Mouse (Mus musculus) bone marrow, adult 2 months (tissue): Measurements from ENCODE around the gene Tlcd1. TPM values are rescaled to one million over a fixed set of nuclear protein-coding genes. Genes with fewer than 3 reads are reported as not detected.
"Not testable (repeated sequence)": the region's sequence is repeated elsewhere in the genome, so short reads cannot be mapped to it uniquely, and the experiment has no call there.

ENCODE experiments used
- H3K27ac ChIP-seq: fragments of 200-500 bp; 2 replicates; pipeline ENCODE4 v1.5.1; 2012; ENCODE audit warnings: low read depth, mild to moderate bottlenecking, control low read depth, inconsistent platforms, low read length; ENCODE audit not compliant: control insufficient read depth, poor library complexity, insufficient read depth
- H3K4me1 ChIP-seq: fragments of 200-500 bp; 2 replicates; pipeline ENCODE4 v1.6.1; 2011; ENCODE audit warnings: low read length; ENCODE audit not compliant: control insufficient read depth, insufficient read depth
- H3K4me3 ChIP-seq: fragments of 200-500 bp; replicated peaks from 2 replicates; pipeline ENCODE3; 2011; ENCODE audit warnings: mild to moderate bottlenecking, low read depth, low read length, control low read depth; ENCODE audit not compliant: control insufficient read depth
- CTCF ChIP-seq: fragments of 200-500 bp; IDR thresholded peaks from 2 replicates; pipeline ENCODE4 v1.5.1; 2011; ENCODE audit warnings: low read length, control low read depth; ENCODE audit not compliant: control insufficient read depth, insufficient read depth
- POLR2A ChIP-seq: fragments of 200-500 bp; IDR thresholded peaks from 2 replicates; pipeline ENCODE4 v1.6.1; 2011; ENCODE audit warnings: low read depth, mild to moderate bottlenecking, control low read depth, low read length, borderline replicate concordance; ENCODE audit not compliant: control insufficient read depth
- WGBS: fragments of 180-500 bp; shearing (Covaris S2); methylation state at CpG from one replicate; pipeline ENCODE4 v1.1.7; 2018; 5-methylcytosine and 5-hydroxymethylcytosine counted together
- polyA plus RNA-seq: library from polyadenylated mRNA; stranded (reverse); fragments of >200 nt; gene quantifications from 2 replicates; pipeline ENCODE4 v1.2.4, GENCODE M21; 2011; ENCODE audit warnings: low replicate concordance; ENCODE audit not compliant: missing spikeins, insufficient read depth, insufficient read length

The Tlcd1 gene
- 48.0 and 66.6 TPM in 2 replicates for polyA plus RNA-seq

DNA sequence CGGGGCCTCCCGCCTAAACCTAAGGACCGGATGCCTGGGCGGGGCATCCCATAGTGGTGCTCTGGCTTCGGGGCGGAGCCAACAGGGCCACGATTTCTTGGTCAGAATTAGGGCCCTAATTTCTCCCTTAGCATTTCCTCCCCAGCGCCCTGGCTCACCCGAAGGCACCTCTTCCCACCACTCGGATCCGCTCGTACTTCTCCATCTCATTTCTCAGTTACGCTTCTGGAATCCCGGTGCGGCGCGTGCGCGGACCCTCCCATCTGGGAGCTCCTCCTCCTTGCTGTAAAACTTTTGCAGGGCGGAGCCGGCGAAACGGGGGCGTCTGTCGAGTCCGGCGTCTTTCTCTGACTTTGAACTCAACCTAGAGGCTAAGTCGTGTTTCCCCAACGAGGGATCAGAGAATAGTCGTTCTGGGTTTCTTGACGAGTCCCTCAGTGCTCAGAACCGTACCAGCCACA lies at the start of gene Tlcd1, which contains the start of gene Nek8:
Gene Tlcd1 (plus strand): TSS at position 310 of the 461 bp plus-strand sequence.
Gene Nek8 (minus strand): TSS at position 274 of the 461 bp plus-strand sequence.
- no peaks in the 10 kb centered on the region; the same call in none of the 2 replicates for H3K4me1 ChIP-seq
- peak within 1 kb of the TSS; percentile 96 for H3K4me3 ChIP-seq
- WGBS, result under 1% methylated on average over 32 of the region's 32 CpGs
- TF ChIP-seq POLR2A (peak; percentile 34; the same call in 1 of the 2 replicates), CTCF (no peak)
- peak within 1 kb of the TSS; percentile 97 for H3K27ac ChIP-seq

DNA sequence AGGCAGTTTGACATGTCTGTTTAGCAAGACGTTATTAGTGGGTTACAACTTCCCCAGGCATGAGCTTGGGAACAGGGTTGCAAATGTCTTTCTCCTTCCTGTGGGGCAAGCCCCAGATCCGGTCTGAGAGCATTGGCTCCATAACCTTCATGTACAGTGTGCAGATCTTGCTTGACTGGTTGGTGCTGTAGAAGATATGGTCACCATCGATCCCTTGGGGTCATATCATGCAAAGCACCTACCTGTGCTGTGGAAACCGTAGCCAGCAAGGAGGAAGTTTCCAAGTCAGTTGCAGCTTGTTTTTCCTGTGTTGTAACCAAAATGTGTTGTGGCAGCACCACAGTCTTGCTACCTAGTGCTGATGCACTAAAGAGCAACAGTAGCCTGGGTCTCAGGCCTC lies 49.8 kb upstream of the Tlcd1 start:
- H3K4me1 ChIP-seq, result peaks cover 5% of the 10 kb centered on the region; the same call in 1 of the 2 replicates
- 13% methylated on average over 4 of the region's 4 CpGs for WGBS
- H3K27ac ChIP-seq, result peak overlapping the region; percentile 75; the same call in 1 of the 2 replicates
- no peak overlapping the region for H3K4me3 ChIP-seq
- TF ChIP-seq POLR2A (no peak), CTCF (no peak)

DNA sequence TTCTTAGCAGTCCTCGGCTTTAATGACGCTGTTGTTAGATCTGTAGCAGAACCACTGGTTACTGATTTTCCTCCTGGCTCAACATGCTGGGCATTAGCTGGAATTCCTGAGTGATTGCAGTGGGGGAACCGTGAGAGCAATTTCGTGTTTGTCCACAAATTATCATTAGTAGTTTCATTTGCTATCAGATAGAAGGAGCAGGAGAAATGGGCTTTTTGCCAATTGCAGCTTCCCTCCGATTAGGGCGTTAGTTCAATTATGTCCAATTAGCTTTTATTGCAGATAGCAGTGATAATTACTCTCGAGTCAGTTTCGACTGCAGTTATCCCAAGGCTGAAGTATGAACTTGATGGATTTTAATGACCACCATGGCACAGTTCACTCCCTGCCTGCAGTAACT lies 47.1 kb upstream of the Tlcd1 start:
- 63% methylated on average over 8 of the region's 8 CpGs for WGBS

DNA sequence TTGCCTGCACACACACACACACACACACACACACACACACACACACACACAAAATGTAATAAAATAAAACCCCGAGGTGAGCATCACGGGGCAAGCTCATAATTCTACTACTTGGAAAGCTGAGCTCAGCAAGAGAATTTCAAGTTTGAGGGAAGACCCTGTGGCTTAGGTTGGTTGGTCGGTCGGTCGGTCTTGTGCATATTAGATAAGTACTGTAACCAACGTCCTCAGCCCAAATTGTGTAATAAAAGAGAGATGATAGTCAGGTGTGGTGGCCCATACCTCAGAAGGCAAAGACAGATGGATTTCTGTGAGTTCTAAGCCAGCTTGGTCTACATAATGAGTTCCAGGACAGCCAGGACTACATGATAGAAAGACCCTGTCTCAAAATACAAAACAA lies 42.6 kb upstream of the Tlcd1 start:
- Histone ChIP-seq H3K27ac (no peak overlapping the region), H3K4me1 (peaks cover 8% of the 10 kb centered on the region), H3K4me3 (no peak overlapping the region)
- WGBS, result 43% methylated on average over 6 of the region's 6 CpGs
- no peak for TF ChIP-seq CTCF
- TF ChIP-seq POLR2A, result no peak

More for the DNA sequence above, 47.1 kb upstream of the Tlcd1 start:
- TF ChIP-seq POLR2A, result no peak
- TF ChIP-seq CTCF, result no peak
- Histone ChIP-seq H3K4me3 (no peak overlapping the region), H3K27ac (no peak overlapping the region), H3K4me1 (peaks cover 12% of the 10 kb centered on the region)

DNA sequence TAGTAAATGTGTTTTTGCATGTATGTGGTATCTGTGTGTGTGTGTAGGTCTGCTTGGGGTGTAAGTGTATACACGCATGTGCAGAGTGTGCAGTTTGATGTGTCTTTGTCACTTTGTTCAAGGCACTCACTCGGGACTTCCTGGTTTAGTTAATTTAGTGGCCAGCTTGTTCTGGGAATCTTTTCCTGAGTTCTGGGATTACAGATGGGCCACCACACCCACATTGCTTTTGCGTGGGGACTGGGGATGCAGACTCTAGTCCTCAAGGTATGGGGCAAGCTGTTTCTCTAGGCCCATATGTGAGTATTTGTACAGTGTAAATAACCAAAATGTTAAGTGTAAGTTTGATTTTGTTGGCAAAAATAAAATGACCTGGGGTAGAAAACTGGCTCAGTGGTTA lies 42.2 kb upstream of the Tlcd1 start:
- H3K4me3 ChIP-seq, result no peak overlapping the region
- peaks cover 8% of the 10 kb centered on the region for H3K4me1 ChIP-seq
- H3K27ac ChIP-seq, result no peak overlapping the region
- WGBS, result 68% methylated on average over 3 of the region's 3 CpGs
- TF ChIP-seq POLR2A (no peak), CTCF (no peak)

DNA sequence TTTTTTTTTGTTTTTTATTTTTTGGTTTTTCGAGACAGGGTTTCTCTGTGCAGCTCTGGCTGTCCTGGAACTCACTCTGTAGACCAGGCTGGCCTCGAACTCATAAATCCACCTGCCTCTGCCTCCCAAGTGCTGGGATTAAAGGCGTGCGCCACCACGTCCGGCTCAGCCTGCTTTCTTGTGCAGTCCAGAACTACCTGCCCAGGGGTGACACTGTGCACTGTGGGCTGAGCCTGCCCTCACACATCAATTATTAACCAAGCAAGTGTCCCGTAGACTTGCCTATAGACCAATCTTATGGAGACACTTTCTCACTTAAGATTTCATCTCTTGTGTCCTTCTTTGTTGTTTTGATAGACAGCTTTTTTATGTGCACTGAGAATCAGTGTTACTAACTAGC lies 41.2 kb upstream of the Tlcd1 start:
- not testable (repeated sequence) for H3K4me1 ChIP-seq

DNA sequence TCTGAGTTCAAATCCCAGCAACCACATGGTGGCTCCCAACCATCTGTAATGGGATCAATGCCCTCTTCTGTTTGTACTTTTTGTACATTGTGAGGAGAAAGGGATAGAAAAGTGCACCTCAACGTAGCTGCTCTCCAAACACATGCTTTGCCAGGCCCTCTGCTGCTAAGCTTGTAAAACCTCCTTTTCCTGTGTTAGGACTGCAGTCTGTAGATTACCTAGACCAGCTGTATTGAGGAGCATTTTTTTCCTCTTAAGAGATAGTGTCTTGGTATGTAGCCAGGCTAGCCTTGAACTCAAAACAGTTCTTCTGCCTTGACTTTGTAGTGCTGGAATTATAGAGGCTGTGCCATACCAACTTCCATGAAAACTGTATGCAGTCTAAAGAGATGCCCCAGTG lies 40.4 kb upstream of the Tlcd1 start:
- H3K4me1 ChIP-seq, result peaks cover 8% of the 10 kb centered on the region
- TF ChIP-seq CTCF (no peak), POLR2A (no peak)
- WGBS, result 52% methylated on average over 1 of the region's 1 CpGs

More for the DNA sequence above, 41.2 kb upstream of the Tlcd1 start:
- 75% methylated on average over 7 of the region's 7 CpGs for WGBS
- H3K27ac ChIP-seq, result not testable (repeated sequence)
- H3K4me3 ChIP-seq, result peak overlapping the region; percentile 31

DNA sequence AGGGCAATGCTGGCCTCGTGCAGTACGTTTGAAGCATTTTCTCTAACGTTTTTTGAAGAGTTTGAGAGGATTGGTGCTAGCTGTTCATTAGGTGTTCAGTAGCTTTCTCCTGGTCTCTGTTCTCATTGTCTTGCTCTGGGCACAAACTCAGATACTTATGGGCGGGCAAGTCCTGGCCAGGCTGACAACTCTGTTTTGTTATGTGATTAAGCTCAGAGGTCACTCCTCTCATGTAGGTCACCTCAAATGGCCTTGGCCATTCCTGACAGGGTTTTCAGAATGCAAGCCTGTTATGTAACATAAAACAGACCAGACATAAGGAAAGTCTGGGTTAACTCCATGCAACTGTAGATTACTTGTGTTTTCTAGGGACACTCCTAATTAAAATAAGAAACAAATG lies 38.9 kb upstream of the Tlcd1 start:
- TF ChIP-seq CTCF (no peak), POLR2A (no peak)
- WGBS, result 86% methylated on average over 4 of the region's 4 CpGs
- Histone ChIP-seq H3K4me3 (no peak overlapping the region), H3K27ac (no peak overlapping the region), H3K4me1 (peaks cover 8% of the 10 kb centered on the region)

More for the DNA sequence above, 40.4 kb upstream of the Tlcd1 start:
- H3K4me3 ChIP-seq, result no peak overlapping the region
- H3K27ac ChIP-seq, result no peak overlapping the region

DNA sequence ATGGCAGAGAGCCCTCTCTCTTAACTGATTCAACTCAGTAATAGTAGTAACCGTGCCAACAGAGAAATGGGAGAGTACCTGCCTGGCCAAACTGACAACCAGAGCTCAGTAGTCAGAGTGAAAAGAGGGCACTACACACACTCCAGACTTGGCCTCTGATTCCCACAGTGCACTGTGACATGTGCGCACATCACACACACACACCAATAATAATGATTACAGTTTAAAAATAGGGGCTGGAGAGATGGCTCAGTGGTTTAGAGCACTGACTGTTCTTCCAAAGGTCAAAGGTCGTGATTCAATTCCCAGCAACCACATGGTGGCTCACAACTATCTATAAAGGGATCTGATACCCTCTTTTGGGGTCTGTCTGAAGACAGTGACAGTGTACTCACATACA lies 38.5 kb upstream of the Tlcd1 start:
- no peak overlapping the region for H3K4me3 ChIP-seq
- WGBS, result 81% methylated on average over 3 of the region's 3 CpGs
- H3K27ac ChIP-seq, result no peak overlapping the region
- H3K4me1 ChIP-seq, result peaks cover 6% of the 10 kb centered on the region
- TF ChIP-seq POLR2A (no peak), CTCF (no peak)

DNA sequence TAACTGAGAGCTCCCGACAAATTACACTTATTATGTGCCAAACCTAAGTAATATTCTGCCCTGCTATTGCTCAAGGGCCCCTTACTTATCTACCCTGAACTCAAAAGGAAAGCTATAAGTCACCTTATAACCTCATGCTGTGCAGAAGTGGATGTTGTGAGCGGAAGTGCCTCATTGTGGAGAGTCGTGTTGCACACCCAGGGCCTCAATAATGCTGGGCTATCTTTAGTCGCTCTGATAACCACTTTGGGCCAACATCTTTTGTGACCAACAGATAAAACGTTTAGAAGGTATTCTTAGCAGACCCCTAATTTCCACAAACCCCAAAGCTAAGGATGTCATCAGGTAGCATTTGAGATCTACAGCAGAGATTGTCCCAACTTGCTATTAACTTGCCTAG lies 35.8 kb upstream of the Tlcd1 start:
- 49% methylated on average over 5 of the region's 5 CpGs for WGBS
- TF ChIP-seq CTCF, result no peak
- no peak for TF ChIP-seq POLR2A
- H3K4me3 ChIP-seq, result no peak overlapping the region
- no peak overlapping the region for H3K27ac ChIP-seq
- no peaks in the 10 kb centered on the region for H3K4me1 ChIP-seq
